Mouse (Mus musculus): ENCODE measurements around the gene Spata32.
A peak's percentile ranks its signal among the peaks of the same experiment; 100 is the strongest.
"Not testable (repeated sequence)": the region's sequence is repeated elsewhere in the genome, so short reads cannot be mapped to it uniquely, and the experiment has no call there.

Gene Spata32

DNA sequence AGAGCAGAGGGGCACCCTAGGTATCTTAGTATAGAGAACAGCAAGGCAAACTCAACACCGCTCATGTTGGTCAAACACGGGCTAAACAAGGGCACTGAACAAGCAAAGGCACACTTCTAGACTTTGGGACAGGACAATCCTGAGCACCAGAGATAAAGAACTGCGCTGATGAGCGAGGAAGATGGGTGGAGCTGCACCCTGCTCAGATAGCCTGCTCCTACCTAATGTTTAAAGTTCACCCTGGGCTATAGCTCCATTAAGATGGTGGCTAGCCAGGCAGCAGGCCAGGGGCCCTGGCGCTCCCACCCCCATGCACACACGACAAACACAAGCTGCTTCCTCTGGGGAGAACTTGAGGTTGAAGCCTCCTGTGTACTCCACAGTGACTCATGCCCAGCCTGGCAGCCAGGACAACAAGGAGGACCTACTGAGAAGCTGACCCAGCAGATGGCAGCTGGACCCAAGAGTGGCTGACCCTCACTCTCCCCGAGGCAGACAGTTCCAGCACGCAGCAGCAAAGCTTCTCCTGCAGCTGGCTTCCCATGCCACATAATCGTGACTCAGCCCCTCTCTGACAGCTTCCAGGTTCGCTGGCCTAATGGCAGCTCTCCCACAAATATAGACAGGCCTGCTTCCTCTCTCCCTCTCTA, 28.0 kb upstream of the Spata32 start:
- peak in 1 of 2 experiments; percentile 44 for DNase-seq (ENCODE audit: low spot score in 2 of 2)

DNA sequence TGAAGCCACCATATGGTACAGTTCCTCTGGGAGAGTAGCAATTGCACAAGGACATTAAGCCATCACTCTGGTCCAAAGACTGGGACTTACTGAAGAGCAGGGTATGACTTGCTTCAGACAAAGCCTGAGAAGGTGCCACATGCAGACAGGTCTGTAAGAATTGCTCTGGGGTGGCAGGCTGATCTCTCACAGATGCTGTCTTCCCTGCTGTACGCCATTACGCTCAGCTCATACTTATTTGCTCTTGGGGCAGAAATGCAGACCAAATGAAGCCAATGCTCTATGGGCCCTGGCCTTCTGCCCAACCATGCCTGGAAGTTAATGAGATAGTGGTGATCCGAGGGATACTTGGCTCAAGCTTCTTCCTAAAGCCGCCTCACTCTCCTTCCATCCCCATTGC, 26.6 kb upstream of the Spata32 start:
- no peak for DNase-seq (ENCODE audit: low spot score in 2 of 2)

DNA sequence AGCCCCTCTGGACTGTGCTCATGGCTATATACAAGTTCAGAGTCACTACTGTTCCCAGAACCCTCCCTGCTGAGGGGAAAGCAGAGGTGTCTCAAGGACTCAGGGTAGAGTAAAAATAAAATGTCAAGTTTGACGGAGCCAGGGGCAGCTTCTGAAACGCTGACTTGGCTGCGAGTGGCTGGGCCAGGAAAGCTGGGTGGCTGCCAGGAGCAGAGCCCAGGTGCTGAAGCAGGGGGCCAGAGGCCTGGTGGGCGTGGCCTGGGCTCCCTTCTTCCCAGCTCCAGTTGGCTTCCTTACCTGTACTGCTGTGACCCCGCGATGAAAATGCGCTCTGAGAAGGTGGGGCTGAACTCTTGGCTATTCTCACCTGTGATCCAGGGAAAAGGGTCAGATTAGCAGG, 22.5 kb upstream of the Spata32 start:
- no peak for DNase-seq (ENCODE audit: low spot score in 2 of 2)

DNA sequence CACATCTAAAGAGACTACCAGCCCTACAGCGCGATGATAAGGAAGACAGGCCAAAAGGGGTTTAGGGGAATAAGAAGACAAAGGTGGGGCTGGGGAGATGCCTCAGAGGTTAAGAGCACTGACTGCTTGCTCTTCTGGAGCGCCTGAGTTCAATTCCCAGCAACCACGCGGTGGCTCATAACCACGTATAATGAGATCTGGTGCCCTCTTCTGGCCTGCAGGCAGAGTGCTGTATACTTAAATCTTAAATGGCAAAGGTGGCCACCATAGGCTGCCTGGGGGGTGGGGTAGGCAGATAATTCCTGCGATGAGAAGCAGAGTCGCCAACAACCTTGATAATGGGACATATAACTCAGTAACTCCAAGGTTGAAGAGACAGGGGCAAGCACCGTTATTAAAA, 19.5 kb upstream of the Spata32 start:
- no peak for DNase-seq (ENCODE audit: low spot score in 2 of 2)

- no peak for DNase-seq (ENCODE audit: low spot score in 2 of 2)
Measured at GRCm38 (mm10) chr11:103236903-103237302, 18.7 kb upstream of the Spata32 start.

- DNase-seq (ENCODE audit: low spot score in 2 of 2): no peak
Measured at GRCm38 (mm10) chr11:103236431-103236830, 18.2 kb upstream of the Spata32 start.

DNA sequence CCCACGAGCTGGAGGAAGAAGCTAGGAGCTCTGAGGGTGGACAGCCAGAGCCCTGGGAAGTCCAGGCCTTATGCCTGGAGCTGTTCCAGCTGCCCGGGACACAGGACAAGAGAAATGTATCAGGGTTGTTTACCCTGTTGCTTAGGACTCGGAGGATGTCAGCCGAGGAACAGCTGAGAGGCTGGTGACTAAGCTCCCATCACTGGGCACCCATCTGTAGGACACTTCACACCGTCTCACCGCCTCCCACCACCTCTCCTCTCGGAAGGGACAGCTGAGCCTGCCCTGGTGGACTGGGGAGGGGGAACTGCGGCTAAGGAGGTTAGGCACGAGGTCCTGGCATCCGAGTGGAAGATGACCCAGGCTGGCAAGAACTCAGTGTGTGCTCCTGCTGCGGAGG, 17.5 kb upstream of the Spata32 start:
- DNase-seq (ENCODE audit: low spot score in 2 of 2): peak in 1 of 2 experiments; percentile 40

GRCm38 (mm10) chr11:103234447-103234846, 16.2 kb upstream of the Spata32 start:
- no peak for DNase-seq (ENCODE audit: low spot score in 2 of 2)

GRCm38 (mm10) chr11:103232966-103233365, 14.7 kb upstream of the Spata32 start:
- peak in 1 of 2 experiments; percentile 89 for DNase-seq (ENCODE audit: low spot score in 2 of 2)

GRCm38 (mm10) chr11:103231367-103231766, 13.1 kb upstream of the Spata32 start:
- no peak for DNase-seq (ENCODE audit: low spot score in 2 of 2)

GRCm38 (mm10) chr11:103230626-103231025, 12.4 kb upstream of the Spata32 start:
- no peak for DNase-seq (ENCODE audit: low spot score in 2 of 2)

GRCm38 (mm10) chr11:103229608-103230007, 11.4 kb upstream of the Spata32 start:
- no peak for DNase-seq (ENCODE audit: low spot score in 2 of 2)

GRCm38 (mm10) chr11:103223951-103224456, 5.8 kb upstream of the Spata32 start:
- DNase-seq (ENCODE audit: low spot score in 2 of 2): no peak

- DNase-seq (ENCODE audit: low spot score in 2 of 2): peak in 1 of 2 experiments; percentile 64
Measured at GRCm38 (mm10) chr11:103223444-103223843, 5.2 kb upstream of the Spata32 start.

GRCm38 (mm10) chr11:103222718-103223117, 4.5 kb upstream of the Spata32 start:
- DNase-seq (ENCODE audit: low spot score in 2 of 2): not testable (repeated sequence)

DNA sequence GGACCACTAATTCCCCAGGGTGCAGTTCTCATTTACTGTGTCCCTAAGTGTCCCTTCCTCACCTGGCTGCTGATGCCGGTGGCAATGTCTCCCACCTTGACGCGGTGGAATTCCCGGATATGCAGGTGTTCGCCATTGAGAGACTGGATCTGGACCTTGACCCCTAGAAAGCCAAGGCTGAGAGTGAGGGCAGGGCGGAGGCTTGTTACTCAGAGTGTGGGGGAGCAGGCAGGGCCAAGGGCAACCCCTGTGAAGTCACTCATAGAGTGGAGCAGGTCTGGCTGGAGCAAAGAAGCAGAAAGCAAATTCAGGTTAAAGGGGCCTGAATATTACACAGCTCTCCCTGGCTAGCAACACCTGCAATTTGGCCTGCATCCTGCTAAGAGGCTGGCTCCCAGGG, 3.2 kb upstream of the Spata32 start:
- DNase-seq (ENCODE audit: low spot score in 2 of 2): no peak

- DNase-seq (ENCODE audit: low spot score in 2 of 2): no peak
Measured at GRCm38 (mm10) chr11:103219995-103220394, 1.8 kb upstream of the Spata32 start.

DNA sequence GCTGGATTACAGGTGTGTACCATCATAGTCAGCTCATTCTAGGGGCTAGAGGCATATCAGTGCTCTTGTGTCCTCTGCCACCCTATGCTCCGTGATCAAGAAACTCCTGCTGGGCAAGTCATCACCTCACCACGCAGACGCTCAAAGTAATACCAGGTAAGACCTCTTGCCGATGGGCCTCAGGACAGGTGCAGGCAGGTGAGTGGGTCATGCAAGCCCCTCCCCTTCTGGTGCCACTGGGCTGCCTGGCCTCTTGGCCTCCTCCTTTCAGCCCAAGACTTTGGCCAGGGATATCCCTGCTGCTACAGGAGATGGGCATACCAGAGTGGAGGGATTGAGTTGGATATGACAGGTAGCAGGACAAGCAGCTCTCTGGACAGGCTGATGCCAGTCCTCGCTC, 1.0 kb upstream of the Spata32 start:
- DNase-seq (ENCODE audit: low spot score in 2 of 2): no peak

DNA sequence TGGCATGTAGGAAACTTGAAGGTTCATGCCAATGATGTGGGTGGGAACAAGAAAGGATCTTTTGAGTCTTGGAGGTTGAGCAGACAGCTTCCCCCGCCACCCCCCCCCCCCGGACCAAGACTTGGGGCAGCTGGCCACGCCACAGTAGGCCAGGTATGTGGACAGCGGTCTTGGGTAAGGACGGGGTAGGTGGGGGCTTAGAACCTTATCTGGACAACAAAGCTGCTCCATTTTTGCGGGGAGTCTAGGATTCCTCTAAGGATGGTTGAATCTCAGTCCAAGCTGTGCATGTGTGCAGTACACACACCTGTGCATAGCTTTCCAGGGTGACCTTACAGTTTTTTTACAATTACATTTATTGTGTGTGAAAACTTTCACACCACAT, 277 bp upstream of the Spata32 start:
- DNase-seq (ENCODE audit: low spot score in 2 of 2): no peak

DNA sequence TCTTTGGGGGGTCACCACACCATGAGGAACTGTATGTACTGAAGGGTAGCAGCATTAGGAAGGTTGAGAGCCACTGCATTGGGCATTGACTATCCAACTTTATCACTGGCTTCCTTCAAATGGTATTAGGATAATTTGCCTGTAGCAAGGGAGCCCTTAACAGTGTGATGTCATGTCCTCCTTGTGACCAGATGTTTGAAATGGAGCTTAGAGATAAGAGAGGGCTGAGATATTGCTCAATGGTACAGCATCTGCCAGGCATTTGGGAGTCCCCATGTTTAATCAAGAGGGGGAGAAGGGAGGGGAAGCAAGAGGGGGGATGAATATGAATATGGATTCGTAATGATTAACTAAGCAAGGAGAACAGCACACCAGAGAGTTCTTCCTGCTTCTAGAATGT, 2.9 kb downstream of the Spata32 start:
- no peak for DNase-seq (ENCODE audit: low spot score in 2 of 2)

DNA sequence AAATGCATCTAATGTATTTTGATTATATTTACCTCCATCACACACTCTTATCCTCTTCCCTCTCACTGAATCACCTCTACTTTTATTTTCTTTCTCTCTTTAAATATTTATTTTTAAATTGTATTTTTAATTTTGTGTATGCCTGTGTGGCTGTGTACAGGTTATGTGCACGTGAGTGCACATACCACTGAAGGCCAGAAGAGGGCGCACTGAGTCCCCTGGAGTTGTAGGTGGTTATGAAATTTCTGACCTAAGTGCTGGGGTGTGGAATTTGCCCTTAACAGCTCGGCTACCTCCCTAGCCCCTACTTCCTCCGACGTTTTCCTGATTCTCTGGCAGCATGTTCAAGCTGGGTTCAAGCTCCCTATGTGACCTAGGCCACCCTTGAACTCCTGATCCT, 4.5 kb downstream of the Spata32 start:
- no peak for DNase-seq (ENCODE audit: low spot score in 2 of 2)

DNA sequence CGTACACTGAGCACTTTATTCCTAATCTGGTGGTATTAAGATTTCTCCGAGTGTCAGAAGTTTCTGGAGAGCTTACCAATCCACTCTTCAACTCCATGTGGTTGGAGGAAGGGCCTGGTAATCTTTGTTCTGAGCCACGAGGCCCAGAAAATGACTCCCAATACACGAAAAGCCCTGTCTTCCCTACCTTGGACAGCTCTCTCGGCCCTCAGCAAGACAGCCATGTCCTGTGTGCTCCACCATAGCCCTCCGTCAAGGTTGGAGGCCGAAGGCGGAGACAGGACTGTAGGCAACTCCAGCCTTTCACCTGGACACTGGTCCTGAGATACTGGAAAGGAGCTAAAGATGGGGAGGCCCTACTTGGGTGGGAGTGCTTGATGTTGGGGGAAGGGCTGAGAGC, 7.9 kb downstream of the Spata32 start:
- DNase-seq (ENCODE audit: low spot score in 2 of 2): no peak

GRCm38 (mm10) chr11:103208458-103208857, 9.8 kb downstream of the Spata32 start, which contains the start of gene 1700023F06Rik:
Gene 1700023F06Rik, minus strand, starts transcription at chr11:103208558.
- DNase-seq (ENCODE audit: low spot score in 2 of 2): no peak

- no peak for DNase-seq (ENCODE audit: low spot score in 2 of 2)
Measured at GRCm38 (mm10) chr11:103206203-103206602, 12.0 kb downstream of the Spata32 start.
